Comparison of ENCODE assay signal across 24 mouse cellular contexts in the genomic region with DNA sequence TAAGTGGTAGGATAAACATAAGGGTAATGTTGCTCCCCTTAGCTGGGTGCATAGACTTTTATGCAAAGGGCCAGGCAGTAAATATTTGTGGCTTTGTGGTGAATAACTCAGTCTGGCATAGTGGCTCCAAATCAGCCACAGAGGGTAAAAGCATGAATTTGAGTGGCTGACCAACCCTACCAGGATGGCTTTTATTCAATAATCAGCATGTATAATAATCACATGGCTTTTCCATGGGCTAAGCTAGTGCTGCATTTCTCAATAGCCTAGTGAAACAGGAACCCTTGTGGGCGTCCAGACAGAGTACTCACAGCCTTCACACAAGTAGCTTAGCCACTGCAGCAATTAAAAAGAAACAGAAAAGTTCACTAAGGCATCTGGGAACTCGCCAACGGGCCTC. TPM values are rescaled to one million over a fixed set of nuclear protein-coding genes. Genes with fewer than 3 reads are reported as not detected.
DNase-seq lines count a peak whose midpoint lies in the region; ATAC-seq and TF ChIP-seq lines count a peak whose summit lies in the region.
"Had no signal": no experiment of that assay in that cellular context is flagged by ENCODE, and none has a peak within 500 bp of the region (broad histone marks: within the 10 kb centered on the region; RNA-seq: fewer than 3 reads in every experiment).

No protein-coding gene starts in this region.

- TF ChIP-seq EP300 in lung, postnatal 0 days (IDR thresholded peaks at IDR 0.05): no peak

- no peak overlapping the region for H3K9ac ChIP-seq in lung, postnatal 0 days (replicated peaks; ENCODE audit: low read depth)
- no peak overlapping the region for H3K9ac ChIP-seq in embryonic facial prominence, embryonic 15.5 days
- no peak overlapping the region for H3K9ac ChIP-seq in intestine, embryonic 15.5 days
- no peak overlapping the region for H3K9ac ChIP-seq in forebrain, embryonic 14.5 days (ENCODE audit: low read length)
- H3K9ac ChIP-seq: heart, embryonic 15.5 days; hindbrain, embryonic 15.5 days; neural tube, embryonic 12.5 days; stomach, embryonic 15.5 days had no signal

- H3K36me3 ChIP-seq in lung, postnatal 0 days (ENCODE audit: insufficient read depth, low read length): peaks cover 31% of the 10 kb centered on the region
- H3K36me3 ChIP-seq in embryonic facial prominence, embryonic 15.5 days: peaks cover 58% of the 10 kb centered on the region
- peaks cover 25% of the 10 kb centered on the region for H3K36me3 ChIP-seq in myocyte (ENCODE audit: control insufficient read depth, insufficient read depth)
- H3K36me3 ChIP-seq in intestine, embryonic 15.5 days: peaks cover 32% of the 10 kb centered on the region
- peaks cover 59% of the 10 kb centered on the region for H3K36me3 ChIP-seq in forebrain, embryonic 14.5 days (ENCODE audit: control insufficient read depth, insufficient read depth, low read length)

- no peaks in the 10 kb centered on the region for H3K4me1 ChIP-seq in lung, postnatal 0 days (ENCODE audit: insufficient read depth, low read depth, low read length)
- no peaks in the 10 kb centered on the region for H3K4me1 ChIP-seq in embryonic facial prominence, embryonic 15.5 days
- 0 out of 2 replicates have a peak, but pooled peaks cover 3% of the 10 kb centered on the region for H3K4me1 ChIP-seq in intestine, embryonic 15.5 days (replicated peaks)
- no peaks in the 10 kb centered on the region for H3K4me1 ChIP-seq in forebrain, embryonic 14.5 days (ENCODE audit: control insufficient read depth, insufficient read depth, low read length)
- H3K4me1 ChIP-seq: neural tube, embryonic 12.5 days; stomach, embryonic 15.5 days had no signal

- H3ac ChIP-seq in myocyte (ENCODE audit: control insufficient read depth, insufficient read length): no peak overlapping the region

- no peak for TF ChIP-seq POLR2A in myocyte (IDR thresholded peaks at IDR 0.05; ENCODE audit: insufficient read length, low read depth)

- no peak overlapping the region for H3K4me3 ChIP-seq in lung, postnatal 0 days (ENCODE audit: low read depth, low read length)
- no peak overlapping the region for H3K4me3 ChIP-seq in embryonic facial prominence, embryonic 15.5 days (replicated peaks)
- H3K4me3 ChIP-seq in myocyte: no peak overlapping the region
- no peak overlapping the region for H3K4me3 ChIP-seq in intestine, embryonic 15.5 days (replicated peaks)
- no peak overlapping the region for H3K4me3 ChIP-seq in forebrain, embryonic 14.5 days (ENCODE audit: low read depth, low read length)
- H3K4me3 ChIP-seq: heart, embryonic 15.5 days; hindbrain, embryonic 15.5 days; neural tube, embryonic 12.5 days; stomach, embryonic 15.5 days had no signal

- no peak for ATAC-seq in lung, postnatal 0 days
- peak; percentile 49; the same call in 1 of the 2 replicates for ATAC-seq in embryonic facial prominence, embryonic 15.5 days (ENCODE audit: insufficient number of reproducible peaks, low FRiP score, low TSS enrichment, low read depth)
- ATAC-seq in intestine, embryonic 15.5 days: no peak
- no peak for ATAC-seq in forebrain, embryonic 14.5 days

- no peak overlapping the region for H3K27ac ChIP-seq in lung, postnatal 0 days (ENCODE audit: low read length)
- H3K27ac ChIP-seq in embryonic facial prominence, embryonic 15.5 days (replicated peaks): no peak overlapping the region
- H3K27ac ChIP-seq in intestine, embryonic 15.5 days: no peak overlapping the region
- no peak overlapping the region for H3K27ac ChIP-seq in forebrain, embryonic 14.5 days (ENCODE audit: low read depth, low read length)
- H3K27ac ChIP-seq: heart, embryonic 15.5 days; hindbrain, embryonic 15.5 days; neural tube, embryonic 12.5 days; stomach, embryonic 15.5 days had no signal

- H3K9me3 ChIP-seq in lung, postnatal 0 days (ENCODE audit: low read length): no peaks in the 10 kb centered on the region
- H3K9me3 ChIP-seq in embryonic facial prominence, embryonic 15.5 days (replicated peaks): no peaks in the 10 kb centered on the region
- no peaks in the 10 kb centered on the region for H3K9me3 ChIP-seq in intestine, embryonic 15.5 days
- no peaks in the 10 kb centered on the region for H3K9me3 ChIP-seq in forebrain, embryonic 14.5 days (replicated peaks; ENCODE audit: control insufficient read depth, low read length)
- H3K9me3 ChIP-seq: heart, embryonic 15.5 days; hindbrain, embryonic 15.5 days; neural tube, embryonic 12.5 days; stomach, embryonic 15.5 days had no signal

- H3K79me2 ChIP-seq in myocyte (ENCODE audit: control insufficient read depth, insufficient read depth): peaks cover 25% of the 10 kb centered on the region

- no peaks in the 10 kb centered on the region for H3K27me3 ChIP-seq in lung, postnatal 0 days (replicated peaks; ENCODE audit: insufficient read depth, low read length)
- no peaks in the 10 kb centered on the region for H3K27me3 ChIP-seq in embryonic facial prominence, embryonic 15.5 days
- H3K27me3 ChIP-seq in myocyte (ENCODE audit: control insufficient read depth, insufficient read depth, insufficient read length): no peaks in the 10 kb centered on the region
- no peaks in the 10 kb centered on the region for H3K27me3 ChIP-seq in intestine, embryonic 15.5 days (replicated peaks)
- no peaks in the 10 kb centered on the region for H3K27me3 ChIP-seq in forebrain, embryonic 14.5 days (replicated peaks; ENCODE audit: control insufficient read depth, insufficient read depth, low read length)
- H3K27me3 ChIP-seq: heart, embryonic 15.5 days; hindbrain, embryonic 15.5 days; neural tube, embryonic 12.5 days; stomach, embryonic 15.5 days had no signal

- WGBS in lung, postnatal 0 days: 54% methylated on average over 3 of the region's 3 CpGs
- WGBS in embryonic facial prominence, embryonic 15.5 days: 61% methylated on average over 3 of the region's 3 CpGs
- WGBS in intestine, embryonic 15.5 days: 70% methylated on average over 3 of the region's 3 CpGs
- 55% methylated on average over 3 of the region's 3 CpGs for WGBS in forebrain, embryonic 14.5 days

- TF ChIP-seq CTCF in lung, postnatal 0 days (IDR thresholded peaks at IDR 0.05): no peak

- DNase-seq in lung, postnatal 25 days (ENCODE audit: low spot score): peak; percentile 48
- DNase-seq in lung, postnatal 0 days (ENCODE audit: low spot score): no peak
- peak; percentile 74 for DNase-seq in Muller cell, postnatal 12 days (ENCODE audit: inconsistent ontology term)
- DNase-seq in forebrain, embryonic 14.5 days (ENCODE audit: low spot score): no peak
- DNase-seq: adrenal gland, adult 2 months; cerebellum, adult 2 months; cerebellum, postnatal 25 days; embryo, embryonic 11 days; heart, postnatal 36 days; kidney, adult 8-10 months; kidney, postnatal 10 days; lung, adult 2 months; midbrain, embryonic 14.5 days; thymus, postnatal 36 days had no signal

- H3K4me2 ChIP-seq in lung, postnatal 0 days (replicated peaks; ENCODE audit: low read depth, low read length): no peak overlapping the region
- no peak overlapping the region for H3K4me2 ChIP-seq in embryonic facial prominence, embryonic 15.5 days (replicated peaks)
- H3K4me2 ChIP-seq in myocyte (ENCODE audit: low read depth): peak overlapping the region; percentile 63
- H3K4me2 ChIP-seq in intestine, embryonic 15.5 days (replicated peaks): no peak overlapping the region
- H3K4me2 ChIP-seq in forebrain, embryonic 14.5 days (ENCODE audit: low read length): no peak overlapping the region
- H3K4me2 ChIP-seq: heart, embryonic 15.5 days; hindbrain, embryonic 15.5 days; neural tube, embryonic 12.5 days; stomach, embryonic 15.5 days had no signal

TF ChIP-seq in myocyte, 11 proteins besides CTCF, POLR2A, EP300 and RAD21 (continues in another document):
- TF ChIP-seq MYOD1 (IDR thresholded peaks at IDR 0.05; ENCODE audit: control insufficient read depth in 1 of 3, insufficient read length in 2 of 3, low read depth in 2 of 3): no peak
- TF ChIP-seq TCF3 (IDR thresholded peaks at IDR 0.05; ENCODE audit: insufficient read length, low read depth): no peak
- peak; percentile 26 for TF ChIP-seq USF1 (IDR thresholded peaks at IDR 0.05; ENCODE audit: low read depth)

RNA-seq across cellular contexts. Expression of a gene that starts 3.7 kb away (rescaled TPM):
- 16.1 and 17.3 TPM in 2 replicates for polyA plus RNA-seq in lung, postnatal 0 days (2015; fragmentation: Nextera tagmentation; extraction: Ambion mirVana)
- 20.0 and 20.5 TPM in 2 replicates for polyA plus RNA-seq in embryonic facial prominence, embryonic 15.5 days (2015; fragmentation: Nextera tagmentation; extraction: Ambion mirVana)
- polyA plus RNA-seq in myocyte (2012; fragmentation: generic; extraction: Trizol): 7.0 TPM
- 38.3 and 38.4 TPM in 2 replicates for polyA plus RNA-seq in intestine, embryonic 15.5 days (2015; fragmentation: Nextera tagmentation; extraction: Ambion mirVana)
- 7.2 and 8.8 TPM in 2 replicates for polyA plus RNA-seq in forebrain, embryonic 14.5 days (2014; fragmentation: Nextera tagmentation; extraction: Ambion mirVana)

RNA-seq across cellular contexts. Expression of a gene that starts 4.3 kb away (rescaled TPM):
- 129 and 133 TPM in 2 replicates for polyA plus RNA-seq in lung, postnatal 0 days (2015; fragmentation: Nextera tagmentation; extraction: Ambion mirVana)
- 127 and 132 TPM in 2 replicates for polyA plus RNA-seq in embryonic facial prominence, embryonic 15.5 days (2015; fragmentation: Nextera tagmentation; extraction: Ambion mirVana)
- 125 TPM for polyA plus RNA-seq in myocyte (2012; fragmentation: generic; extraction: Trizol)
- polyA plus RNA-seq in intestine, embryonic 15.5 days (2015; fragmentation: Nextera tagmentation; extraction: Ambion mirVana): 183 and 188 TPM in 2 replicates
- polyA plus RNA-seq in forebrain, embryonic 14.5 days (2014; fragmentation: Nextera tagmentation; extraction: Ambion mirVana): 138 and 154 TPM in 2 replicates

RNA-seq across cellular contexts. Expression of a gene that starts 9.7 kb away (rescaled TPM):
- 18.8 and 19.0 TPM in 2 replicates for polyA plus RNA-seq in lung, postnatal 0 days (2015; fragmentation: Nextera tagmentation; extraction: Ambion mirVana)
- polyA plus RNA-seq in embryonic facial prominence, embryonic 15.5 days (2015; fragmentation: Nextera tagmentation; extraction: Ambion mirVana): 26.9 and 29.0 TPM in 2 replicates
- polyA plus RNA-seq in myocyte (2012; fragmentation: generic; extraction: Trizol): 9.5 TPM
- 53.5 and 59.6 TPM in 2 replicates for polyA plus RNA-seq in intestine, embryonic 15.5 days (2015; fragmentation: Nextera tagmentation; extraction: Ambion mirVana)
- polyA plus RNA-seq in forebrain, embryonic 14.5 days (2014; fragmentation: Nextera tagmentation; extraction: Ambion mirVana): 19.7 and 23.9 TPM in 2 replicates

RNA-seq across cellular contexts. Expression of a gene that starts 18.7 kb away (rescaled TPM):
- polyA plus RNA-seq in lung, postnatal 0 days (2015; fragmentation: Nextera tagmentation; extraction: Ambion mirVana): not detected in 2 replicates
- 0.28 TPM in 1 of 2 replicates, not detected in the other for polyA plus RNA-seq in embryonic facial prominence, embryonic 15.5 days (2015; fragmentation: Nextera tagmentation; extraction: Ambion mirVana)
- not detected for polyA plus RNA-seq in myocyte (2012; fragmentation: generic; extraction: Trizol)
- 487 and 598 TPM in 2 replicates for polyA plus RNA-seq in intestine, embryonic 15.5 days (2015; fragmentation: Nextera tagmentation; extraction: Ambion mirVana)
- not detected in 2 replicates for polyA plus RNA-seq in forebrain, embryonic 14.5 days (2014; fragmentation: Nextera tagmentation; extraction: Ambion mirVana)
- polyA plus RNA-seq: adrenal gland, adult 2 months; cerebellum, adult 2 months; forebrain, embryonic 11.5 days; hindbrain, embryonic 15.5 days; limb, embryonic 11.5 days; liver, adult 2 months; lung, adult 2 months; midbrain, embryonic 14.5 days; neural tube, embryonic 12.5 days had no signal

RNA-seq across cellular contexts. Expression of a gene that starts 25.4 kb away (rescaled TPM):
- 15.9 and 20.7 TPM in 2 replicates for polyA plus RNA-seq in lung, postnatal 0 days (2015; fragmentation: Nextera tagmentation; extraction: Ambion mirVana)
- polyA plus RNA-seq in embryonic facial prominence, embryonic 15.5 days (2015; fragmentation: Nextera tagmentation; extraction: Ambion mirVana): 22.2 and 23.2 TPM in 2 replicates
- polyA plus RNA-seq in myocyte (2012; fragmentation: generic; extraction: Trizol): 23.3 TPM
- polyA plus RNA-seq in intestine, embryonic 15.5 days (2015; fragmentation: Nextera tagmentation; extraction: Ambion mirVana): 24.0 and 27.3 TPM in 2 replicates
- 40.7 and 42.9 TPM in 2 replicates for polyA plus RNA-seq in forebrain, embryonic 14.5 days (2014; fragmentation: Nextera tagmentation; extraction: Ambion mirVana)

Comparison
In these comparisons a context has a peak if more than half of its experiments do, and no peak if none do; other contexts are left out.
1. DNase-seq: peak in lung, postnatal 25 days (single experiment) and Muller cell, postnatal 12 days (single experiment); none in lung, postnatal 0 days (single experiment) and forebrain, embryonic 14.5 days (single experiment).